Mouse (Mus musculus) heart, adult 2 months (tissue): ENCODE measurements around the gene Dcp1b. TPM values are rescaled to one million over a fixed set of nuclear protein-coding genes. Genes with fewer than 3 reads are reported as not detected.

Experiments used
- DNase-seq, 2 experiments: peaks; one replicate each; pipeline ENCODE4 v3.0.0; 2021
- H3K27ac ChIP-seq: fragments of 200-600 bp; 2 replicates; pipeline ENCODE4 v1.8.1; 2022
- H3K27me3 ChIP-seq: fragments of 200-500 bp; 2 replicates; pipeline ENCODE4 v1.6.1; 2012; ENCODE audit warnings: mild to moderate bottlenecking, low read length, inconsistent platforms, mixed read lengths; ENCODE audit not compliant: control insufficient read depth, insufficient read depth
- H3K36me3 ChIP-seq: fragments of 200-500 bp; 2 replicates; pipeline ENCODE4 v1.6.1; 2012; ENCODE audit warnings: low read length, inconsistent platforms; ENCODE audit not compliant: control insufficient read depth, insufficient read depth
- H3K4me1 ChIP-seq: fragments of 200-500 bp; 2 replicates; pipeline ENCODE4 v1.6.1; 2011; ENCODE audit warnings: low read length; ENCODE audit not compliant: control insufficient read depth, insufficient read depth
- H3K4me3 ChIP-seq: fragments of 200-600 bp; 2 replicates; pipeline ENCODE4 v1.8.1; 2022
- H3K79me2 ChIP-seq: fragments of 200-500 bp; replicated peaks from 2 replicates; pipeline ENCODE4 v1.6.1; 2012; ENCODE audit warnings: mild to moderate bottlenecking, inconsistent platforms, low read length, moderate library complexity, mixed read lengths; ENCODE audit not compliant: control insufficient read depth, insufficient read depth
- H3K9ac ChIP-seq: fragments of 200-500 bp; 2 replicates; pipeline ENCODE4 v1.6.1; 2012; ENCODE audit warnings: low read depth, mild to moderate bottlenecking, control low read depth, inconsistent platforms, low read length, mixed read lengths
- CTCF ChIP-seq: fragments of 200-600 bp; IDR thresholded peaks from 2 replicates; pipeline ENCODE4 v1.8.1; 2022; ENCODE audit warnings: antibody characterized with exemption, mild to moderate bottlenecking, moderate library complexity
- EP300 ChIP-seq: fragments of 200-500 bp; IDR thresholded peaks from 2 replicates; pipeline ENCODE4 v1.6.1; 2011; ENCODE audit warnings: low read depth, low read length, control low read depth; ENCODE audit not compliant: insufficient read depth
- POLR2A ChIP-seq: fragments of 200-500 bp; IDR thresholded peaks from 2 replicates; pipeline ENCODE4 v1.6.1; 2011; ENCODE audit warnings: mild to moderate bottlenecking, low read depth, low read length, control low read depth; ENCODE audit not compliant: insufficient read depth
- WGBS: fragments of 180-500 bp; shearing (Covaris S2); methylation state at CpG from one replicate; pipeline ENCODE4 v1.1.7; 2018; 5-methylcytosine and 5-hydroxymethylcytosine counted together
- intact Hi-C: fragments of 180-260 bp; cut with DNase I; formaldehyde crosslinking; loops from one replicate; pipeline ENCODE4 v1.15.1; 2025
- polyA plus RNA-seq: library from polyadenylated mRNA; depleted of rRNA; stranded (reverse); fragments of >200 nt; gene quantifications from 2 replicates; pipeline ENCODE4 v1.2.3, GENCODE M21; 2012
- total RNA-seq, 2 experiments: library from RNA; stranded (reverse); gene quantifications; 2 replicates each; pipeline ENCODE4 v1.2.3; 2021

Dcp1b gene
- total and polyA plus RNA-seq, 3 experiments, result 2.6 to 4.8 (median 2.7) TPM

DNA sequence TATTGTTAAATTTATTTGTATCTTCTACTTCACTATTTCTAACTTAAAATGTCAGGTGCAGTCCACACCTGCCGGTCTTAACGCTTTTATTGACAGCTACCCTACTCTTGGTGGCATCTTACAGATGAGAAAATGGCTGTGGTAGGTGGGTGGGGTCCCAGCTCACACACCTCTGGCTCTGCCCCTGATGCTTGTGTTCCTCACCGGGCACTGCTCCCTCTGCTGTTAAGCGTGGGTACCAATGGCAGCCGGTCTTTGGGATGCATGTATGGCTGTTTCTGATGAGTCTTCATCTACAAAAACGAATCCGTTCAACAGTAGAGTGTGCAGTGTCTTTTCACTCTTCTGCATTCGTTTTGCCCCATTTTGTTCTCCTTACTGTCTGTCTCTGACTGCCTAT is 11.6 kb downstream of the Dcp1b start:
- peaks cover 11% of the 10 kb centered on the region for H3K4me1 ChIP-seq
- no peak for TF ChIP-seq EP300
- peak; percentile 59 for TF ChIP-seq CTCF
- no peak for TF ChIP-seq POLR2A
- 56% methylated on average over 8 of the region's 8 CpGs for WGBS
- no peak overlapping the region for H3K4me3 ChIP-seq
- H3K79me2 ChIP-seq, result 0 out of 2 replicates have a peak, but pooled peaks cover 6% of the 10 kb centered on the region
- DNase-seq, result no peak
- H3K9ac ChIP-seq, result no peak overlapping the region
- H3K36me3 ChIP-seq, result peaks cover 35% of the 10 kb centered on the region
- H3K27ac ChIP-seq, result no peak overlapping the region
- no peaks in the 10 kb centered on the region for H3K27me3 ChIP-seq
- intact Hi-C loops, result no loop called here

DNA sequence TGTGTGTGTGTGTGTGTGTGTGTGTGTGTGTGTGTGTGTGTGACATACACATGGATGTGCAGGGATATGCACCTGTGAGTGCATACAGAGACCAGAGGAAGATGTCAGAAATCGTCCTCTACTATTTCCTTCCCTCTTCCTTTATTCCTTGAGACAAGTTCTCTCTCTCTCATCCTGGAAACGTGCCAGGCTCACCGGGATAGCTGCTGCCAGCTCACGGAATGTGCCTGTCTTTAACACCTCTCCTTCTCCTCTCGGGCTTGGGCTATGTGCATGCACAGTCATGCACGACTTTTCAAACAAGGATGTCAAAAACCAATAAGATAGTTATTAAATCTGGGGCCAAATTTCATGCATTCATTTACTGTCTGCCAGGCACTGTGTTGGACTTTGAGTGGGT is 12.6 kb downstream of the Dcp1b start:
- DNase-seq, result no peak
- H3K27me3 ChIP-seq, result no peaks in the 10 kb centered on the region
- TF ChIP-seq EP300 (no peak), POLR2A (no peak), CTCF (no peak)
- peaks cover 11% of the 10 kb centered on the region; the same call in 1 of the 2 replicates for H3K4me1 ChIP-seq
- H3K9ac ChIP-seq, result no peak overlapping the region
- H3K79me2 ChIP-seq, result 0 out of 2 replicates have a peak, but pooled peaks cover 3% of the 10 kb centered on the region
- no peak overlapping the region for H3K4me3 ChIP-seq
- no peak overlapping the region; the same call in 1 of the 2 replicates for H3K27ac ChIP-seq
- intact Hi-C loops, result no loop called here
- WGBS, result 58% methylated on average over 6 of the region's 6 CpGs
- H3K36me3 ChIP-seq, result peaks cover 38% of the 10 kb centered on the region

- peaks cover 34% of the 10 kb centered on the region for H3K36me3 ChIP-seq
- WGBS, result 59% methylated on average over 4 of the region's 4 CpGs
- no peaks in the 10 kb centered on the region for H3K27me3 ChIP-seq
These were observed 16.4 kb downstream of the Dcp1b start for GRCm38 (mm10) chr6:119191478-119191877.

GRCm38 (mm10) chr6:119193571-119194154 is 18.6 kb downstream of the Dcp1b start:
- peak in 1 of 2 experiments; percentile 38 for DNase-seq
- Histone ChIP-seq H3K27me3 (no peaks in the 10 kb centered on the region), H3K27ac (peak overlapping the region; percentile 88), H3K4me3 (peak overlapping the region; percentile 48), H3K9ac (peak overlapping the region; percentile 59), H3K79me2 (no peaks in the 10 kb centered on the region), H3K36me3 (peaks cover 27% of the 10 kb centered on the region), H3K4me1 (peaks cover 4% of the 10 kb centered on the region; the same call in 1 of the 2 replicates)
- WGBS, result 40% methylated on average over 15 of the region's 15 CpGs
- no peak; the same call in 1 of the 2 replicates for TF ChIP-seq POLR2A
- TF ChIP-seq EP300, result 0 out of 2 replicates have a peak, but pooled peaks have one; percentile 33
- intact Hi-C loops, result loop anchor here (1.0 to 2.0 kb wide), 2 partner anchors 13 to 61 kb away; no protein-coding TSS in a partner anchor

More at GRCm38 (mm10) chr6:119191478-119191877, 16.4 kb downstream of the Dcp1b start:
- Histone ChIP-seq H3K9ac (no peak overlapping the region), H3K79me2 (0 out of 2 replicates have a peak, but pooled peaks cover 1% of the 10 kb centered on the region), H3K4me1 (peaks cover 4% of the 10 kb centered on the region; the same call in 1 of the 2 replicates), H3K4me3 (no peak overlapping the region), H3K27ac (peak overlapping the region; percentile 88)
- TF ChIP-seq POLR2A, result no peak
- TF ChIP-seq CTCF, result no peak
- TF ChIP-seq EP300, result no peak
- intact Hi-C loops, result no loop called here
- DNase-seq, result no peak

DNA sequence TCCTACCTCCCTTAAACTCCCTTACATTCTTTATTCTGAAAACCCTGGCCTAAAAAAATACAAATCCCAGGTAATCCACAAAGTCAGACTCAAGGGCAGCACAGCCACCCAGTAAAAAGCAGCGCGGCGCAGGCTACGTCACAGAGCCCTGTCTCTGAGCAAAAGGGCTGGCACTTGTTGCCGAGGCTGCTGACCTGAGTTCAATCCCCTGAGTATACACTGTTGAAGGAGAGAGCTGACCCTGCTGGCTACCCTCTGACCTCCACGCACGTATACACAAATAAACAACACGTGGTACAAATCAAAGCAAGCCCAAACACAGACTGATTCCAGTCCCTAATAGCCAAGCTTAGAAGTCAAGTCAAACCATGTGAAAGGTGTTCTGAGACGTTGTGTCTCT is 19.1 kb downstream of the Dcp1b start:
- Histone ChIP-seq H3K36me3 (peaks cover 25% of the 10 kb centered on the region), H3K4me3 (peak overlapping the region; percentile 48), H3K4me1 (peaks cover 4% of the 10 kb centered on the region; the same call in 1 of the 2 replicates), H3K79me2 (no peaks in the 10 kb centered on the region), H3K27me3 (no peaks in the 10 kb centered on the region), H3K27ac (peak overlapping the region; percentile 88), H3K9ac (peak overlapping the region; percentile 59)
- 68% methylated on average over 9 of the region's 9 CpGs for WGBS
- intact Hi-C loops, result loop anchor here (2.0 kb wide), 1 partner anchor 61 kb away; no protein-coding TSS in a partner anchor
- TF ChIP-seq CTCF, result no peak
- TF ChIP-seq EP300, result no peak
- no peak; the same call in 1 of the 2 replicates for TF ChIP-seq POLR2A
- DNase-seq, result peak in 1 of 2 experiments; percentile 30

GRCm38 (mm10) chr6:119194601-119195000 is 19.5 kb downstream of the Dcp1b start:
- DNase-seq, result peak in 1 of 2 experiments; percentile 6
- H3K79me2 ChIP-seq, result no peaks in the 10 kb centered on the region
- peak overlapping the region; percentile 48 for H3K4me3 ChIP-seq
- WGBS, result 72% methylated on average over 7 of the region's 7 CpGs
- peaks cover 21% of the 10 kb centered on the region for H3K36me3 ChIP-seq
- H3K27me3 ChIP-seq, result no peaks in the 10 kb centered on the region
- H3K9ac ChIP-seq, result peak overlapping the region; percentile 70
- peaks cover 4% of the 10 kb centered on the region; the same call in 1 of the 2 replicates for H3K4me1 ChIP-seq
- TF ChIP-seq CTCF, result no peak
- no peak for TF ChIP-seq POLR2A
- no peak for TF ChIP-seq EP300
- peak overlapping the region; percentile 88 for H3K27ac ChIP-seq
- intact Hi-C loops, result loop anchor here (2.0 kb wide), 1 partner anchor 62 kb away; no protein-coding TSS in a partner anchor
